Mouse (Mus musculus) hindbrain, postnatal 0 days (tissue): ENCODE results near the gene Adh5. TPM values are rescaled to one million over a fixed set of nuclear protein-coding genes. Genes with fewer than 3 reads are reported as not detected.
A peak's percentile ranks its signal among the peaks of the same experiment; 100 is the strongest.

Experiments
- ATAC-seq: fragments of 200-750 bp; cut with Nextera tagmentation; 2 replicates; pipeline ENCODE4 v1.8.0; 2017; ENCODE audit warnings: mild to moderate bottlenecking, moderate TSS enrichment, moderate library complexity
- DNase-seq: peaks from one replicate; pipeline ENCODE4 v3.0.0-alpha.2; 2015; ENCODE audit warnings: low spot score
- H3K27ac ChIP-seq: fragments of 300-500 bp; sonication (generic); 2 replicates; pipeline ENCODE4 v1.5.1; 2014; ENCODE audit warnings: mild to moderate bottlenecking
- H3K27me3 ChIP-seq: fragments of 300-500 bp; sonication (generic); 2 replicates; pipeline ENCODE4 v1.6.1; 2014; ENCODE audit warnings: low read length, mixed read lengths; ENCODE audit not compliant: insufficient read depth
- H3K36me3 ChIP-seq: fragments of 300-500 bp; sonication (generic); 2 replicates; pipeline ENCODE4 v1.6.1; 2014; ENCODE audit warnings: low read length, mixed read lengths; ENCODE audit not compliant: insufficient read depth
- H3K4me1 ChIP-seq: fragments of 300-500 bp; sonication (generic); 2 replicates; pipeline ENCODE4 v1.6.1; 2014; ENCODE audit warnings: antibody characterized with exemption, low read length, mixed read lengths; ENCODE audit not compliant: insufficient read depth
- H3K4me2 ChIP-seq: fragments of 300-500 bp; sonication (generic); 2 replicates; pipeline ENCODE4 v1.6.1; 2014; ENCODE audit warnings: low read depth, mild to moderate bottlenecking, low read length, moderate library complexity, mixed read lengths
- H3K4me3 ChIP-seq: fragments of 300-500 bp; sonication (generic); 2 replicates; pipeline ENCODE4 v1.5.1; 2014; ENCODE audit warnings: low read length
- H3K9ac ChIP-seq: fragments of 300-500 bp; sonication (generic); replicated peaks from 2 replicates; pipeline ENCODE4 v1.6.1; 2014; ENCODE audit warnings: mild to moderate bottlenecking, low read length, moderate library complexity, mixed read lengths
- H3K9me3 ChIP-seq: fragments of 300-500 bp; sonication (generic); 2 replicates; pipeline ENCODE4 v1.6.1; 2016; ENCODE audit warnings: low read length, mixed read lengths
- CTCF ChIP-seq: IDR thresholded peaks from 2 replicates; pipeline ENCODE4 v1.5.1; 2016; ENCODE audit warnings: antibody characterized with exemption, control low read depth, low read depth
- WGBS: fragments of 180-500 bp; shearing (Covaris S2); extraction: QIAGEN DNeasy Blood & Tissue Kit; methylation state at CpG from one replicate; pipeline ENCODE4 v1.1.7; 2014; 5-methylcytosine and 5-hydroxymethylcytosine counted together
- polyA plus RNA-seq: library from polyadenylated mRNA; unstranded; fragments of >200 nt; fragmentation: Nextera tagmentation; extraction: Ambion mirVana; gene quantifications from 2 replicates; pipeline ENCODE4 v1.2.1, GENCODE M21; 2015
- total RNA-seq: library from RNA; depleted of rRNA; stranded (reverse); fragments of >200 nt; gene quantifications from 2 replicates; pipeline ENCODE4 v1.2.3, GENCODE M21; 2014

Gene Adh5
- total and polyA plus RNA-seq, 2 experiments from 2014 or later = 78.8 to 184 TPM

- Histone ChIP-seq H3K36me3 (no peaks in the 10 kb centered on the region), H3K4me2 (peak overlapping the region; percentile 67), H3K9me3 (no peaks in the 10 kb centered on the region), H3K4me1 (0 out of 2 replicates have a peak, but pooled peaks cover 4% of the 10 kb centered on the region), H3K27me3 (no peaks in the 10 kb centered on the region), H3K27ac (no peak overlapping the region), H3K9ac (no peak overlapping the region; the same call in 1 of the 2 replicates), H3K4me3 (peak overlapping the region; percentile 93)
- no peak for ATAC-seq
- no peak for DNase-seq
- WGBS = 26% methylated on average over 6 of the region's 6 CpGs
- no peak for TF ChIP-seq CTCF
Measured at GRCm38 (mm10) chr3:138490034-138490337, 47.1 kb downstream of the Adh5 start.

- DNase-seq (no peak), ATAC-seq (no peak)
- Histone ChIP-seq H3K27ac (no peak overlapping the region), H3K9ac (no peak overlapping the region), H3K4me1 (no peaks in the 10 kb centered on the region), H3K4me3 (no peak overlapping the region), H3K27me3 (no peaks in the 10 kb centered on the region), H3K36me3 (no peaks in the 10 kb centered on the region), H3K9me3 (no peaks in the 10 kb centered on the region), H3K4me2 (no peak overlapping the region)
- 80% methylated on average over 3 of the region's 3 CpGs for WGBS
- TF ChIP-seq CTCF = peak; percentile 17; the same call in 1 of the 2 replicates
Measured at GRCm38 (mm10) chr3:138493668-138494067, 50.8 kb downstream of the Adh5 start.

- Histone ChIP-seq H3K9me3 (no peaks in the 10 kb centered on the region), H3K4me2 (no peak overlapping the region), H3K27ac (no peak overlapping the region), H3K9ac (no peak overlapping the region), H3K36me3 (no peaks in the 10 kb centered on the region), H3K4me3 (no peak overlapping the region), H3K27me3 (no peaks in the 10 kb centered on the region), H3K4me1 (no peaks in the 10 kb centered on the region)
- ATAC-seq (no peak), DNase-seq (no peak)
- no peak for TF ChIP-seq CTCF
- WGBS = 64% methylated on average over 1 of the region's 1 CpGs
Measured at GRCm38 (mm10) chr3:138494565-138494964, 51.7 kb downstream of the Adh5 start.

GRCm38 (mm10) chr3:138495166-138496145, 52.6 kb downstream of the Adh5 start:
- no peak for TF ChIP-seq CTCF
- Histone ChIP-seq H3K36me3 (no peaks in the 10 kb centered on the region), H3K4me2 (no peak overlapping the region), H3K27ac (no peak overlapping the region), H3K27me3 (no peaks in the 10 kb centered on the region), H3K4me3 (no peak overlapping the region), H3K4me1 (no peaks in the 10 kb centered on the region), H3K9ac (no peak overlapping the region), H3K9me3 (no peaks in the 10 kb centered on the region)
- WGBS = 88% methylated on average over 11 of the region's 11 CpGs
- ATAC-seq (no peak), DNase-seq (no peak)

- 67% methylated on average over 4 of the region's 4 CpGs for WGBS
- Histone ChIP-seq H3K36me3 (no peaks in the 10 kb centered on the region), H3K9ac (no peak overlapping the region), H3K27ac (no peak overlapping the region), H3K4me1 (no peaks in the 10 kb centered on the region), H3K4me3 (no peak overlapping the region), H3K27me3 (no peaks in the 10 kb centered on the region), H3K9me3 (no peaks in the 10 kb centered on the region), H3K4me2 (no peak overlapping the region)
- no peak for ATAC-seq
- TF ChIP-seq CTCF = no peak
- DNase-seq = no peak
Measured at GRCm38 (mm10) chr3:138498731-138499130, 55.8 kb downstream of the Adh5 start.

GRCm38 (mm10) chr3:138499854-138500740, 57.2 kb downstream of the Adh5 start:
- Histone ChIP-seq H3K4me2 (no peak overlapping the region; the same call in 1 of the 2 replicates), H3K36me3 (no peaks in the 10 kb centered on the region), H3K4me3 (no peak overlapping the region), H3K27me3 (no peaks in the 10 kb centered on the region), H3K9me3 (no peaks in the 10 kb centered on the region), H3K9ac (no peak overlapping the region), H3K4me1 (no peaks in the 10 kb centered on the region), H3K27ac (no peak overlapping the region)
- no peak for TF ChIP-seq CTCF
- no peak for ATAC-seq
- no peak for DNase-seq
- WGBS = 18% methylated on average over 15 of the region's 15 CpGs
